ENCODE assay signal across 22 mouse cellular contexts in genomic region chr8:114006587-114006986, GRCm38 (mm10).
"Had no signal": no experiment of that assay in that cellular context is flagged by ENCODE, and none has a peak within 500 bp of the region (broad histone marks: within the 10 kb centered on the region; RNA-seq: fewer than 3 reads in every experiment).

No protein-coding gene starts in this region.

- H3K4me3 ChIP-seq: kidney, embryonic 15.5 days; left cerebral cortex, adult 2 months; limb, embryonic 13.5 days; liver, embryonic 12.5 days; liver, embryonic 15.5 days; lung, embryonic 15.5 days; megakaryocyte, embryonic 14.5 days; midbrain, embryonic 10.5 days; midbrain, embryonic 15.5 days; neural tube, embryonic 13.5 days had no signal

- H3K4me1 ChIP-seq: kidney, embryonic 15.5 days; limb, embryonic 13.5 days; liver, embryonic 12.5 days; liver, embryonic 15.5 days; lung, embryonic 15.5 days; megakaryocyte, embryonic 14.5 days; midbrain, embryonic 10.5 days; midbrain, embryonic 15.5 days; neural tube, embryonic 13.5 days had no signal

- H3K36me3 ChIP-seq: kidney, embryonic 15.5 days; limb, embryonic 13.5 days; liver, embryonic 12.5 days; liver, embryonic 15.5 days; lung, embryonic 15.5 days; midbrain, embryonic 10.5 days; midbrain, embryonic 15.5 days; neural tube, embryonic 13.5 days had no signal

- H3K9me3 ChIP-seq: kidney, embryonic 15.5 days; limb, embryonic 13.5 days; liver, embryonic 12.5 days; liver, embryonic 15.5 days; lung, embryonic 15.5 days; midbrain, embryonic 10.5 days; midbrain, embryonic 15.5 days; neural tube, embryonic 13.5 days had no signal

- H3K27me3 ChIP-seq: kidney, embryonic 15.5 days; liver, embryonic 12.5 days; liver, embryonic 15.5 days; lung, embryonic 15.5 days; megakaryocyte, embryonic 14.5 days; midbrain, embryonic 15.5 days; neural tube, embryonic 13.5 days had no signal

- H3K27ac ChIP-seq: kidney, embryonic 15.5 days; left cerebral cortex, adult 2 months; limb, embryonic 13.5 days; liver, embryonic 12.5 days; liver, embryonic 15.5 days; lung, embryonic 15.5 days; midbrain, embryonic 10.5 days; midbrain, embryonic 15.5 days; neural tube, embryonic 13.5 days; stomach, postnatal 0 days had no signal

- DNase-seq: kidney, adult 8-10 months; kidney, postnatal 10 days; kidney, postnatal 36 days; layer of hippocampus, postnatal 36 days; liver; lung, adult 18-20 months; lung, postnatal 10 days; lung, postnatal 36 days; thymus, adult 2 months; thymus, postnatal 14 days; thymus, postnatal 4 days had no signal
